Mouse (Mus musculus): ENCODE results near the gene Tnfaip1. TPM values are rescaled to one million over a fixed set of nuclear protein-coding genes. Genes with fewer than 3 reads are reported as not detected.

Tnfaip1 gene
- total and polyA plus RNA-seq, 3 experiments: 19.5 to 44.9 (median 24.6) TPM

DNA sequence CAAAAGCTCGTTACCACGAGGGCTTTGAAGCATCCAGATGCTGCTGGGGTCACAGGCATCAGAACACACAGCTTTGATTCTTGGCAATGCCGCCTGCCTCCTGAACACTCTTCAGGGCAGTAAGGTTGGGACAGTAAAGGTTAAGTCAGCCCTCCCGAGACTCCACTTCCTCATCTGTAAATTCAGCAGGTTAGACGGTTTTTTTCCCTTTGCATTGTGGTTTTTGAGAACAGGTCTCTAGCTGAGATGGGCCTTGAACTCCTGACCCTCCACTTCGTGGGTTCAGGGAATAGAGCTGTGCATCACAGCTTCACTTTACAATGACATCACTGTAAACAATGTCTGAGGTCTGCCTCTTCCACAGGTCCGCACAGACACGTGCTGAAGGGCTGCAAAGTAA is 9.0 kb upstream of the Tnfaip1 start:
- H3K27ac ChIP-seq (ENCODE audit: insufficient read depth, low read depth): peak overlapping the region; percentile 9
- dilution Hi-C loops (cut with MboI; ENCODE audit: extremely low pct_ligation_motif_present, extremely low pct_unique_long_range_greater_than_20kb, low sequenced_read_pairs) (no loop called here), in situ Hi-C loops (cut with MboI; ENCODE audit: low pct_ligation_motif_present, low pct_unique_long_range_greater_than_20kb, low sequenced_read_pairs) (no loop called here)
- H3K36me3 ChIP-seq (replicated peaks in 1 of 2; ENCODE audit: control insufficient read depth in 1 of 2, insufficient read depth in 1 of 2, low read length in 1 of 2): peaks cover 38 to 58% of the 10 kb centered on the region in 2 experiments
- TF ChIP-seq UBTF (IDR thresholded peaks at IDR 0.05; ENCODE audit: low read depth, low read length) (no peak), CTCF (conservative IDR thresholded peaks at IDR 0.05 in 1 of 2, IDR thresholded peaks at IDR 0.05 in 1 of 2; ENCODE audit: low read depth in 2 of 2, low read length in 2 of 2) (no peak), ELF1 (IDR thresholded peaks at IDR 0.05; ENCODE audit: low read depth, low read length) (no peak), MYC (IDR thresholded peaks at IDR 0.05; ENCODE audit: low read depth, low read length) (no peak), MEF2A (IDR thresholded peaks at IDR 0.05; ENCODE audit: borderline replicate concordance, low read depth, low read length) (no peak), JUND (conservative IDR thresholded peaks at IDR 0.05; ENCODE audit: low read depth, low read length) (no peak), RAD21 (IDR thresholded peaks at IDR 0.05; ENCODE audit: low read depth, low read length) (no peak), NELFE (IDR thresholded peaks at IDR 0.05; ENCODE audit: low read depth, low read length) (no peak), SIN3A (IDR thresholded peaks at IDR 0.05; ENCODE audit: low read length) (no peak), EP300 (IDR thresholded peaks at IDR 0.05; ENCODE audit: low read length) (no peak)
- no peak overlapping the region for H3K4me2 ChIP-seq (ENCODE audit: insufficient read depth, low read depth, poor library complexity, severe bottlenecking)
- peak; percentile 34 for DNase-seq (ENCODE audit: extremely low read depth)
- H3K79me2 ChIP-seq (replicated peaks; ENCODE audit: control insufficient read depth, extremely low read depth, insufficient read depth, poor library complexity, severe bottlenecking): peaks cover 74% of the 10 kb centered on the region
- no peaks in the 10 kb centered on the region for H3K9me3 ChIP-seq (replicated peaks; ENCODE audit: low read length)
- no peaks in the 10 kb centered on the region for H3K27me3 ChIP-seq (replicated peaks)
- no peak overlapping the region for H3K4me3 ChIP-seq (replicated peaks in 1 of 3; ENCODE audit: low read depth in 2 of 3, low read length in 2 of 3, poor library complexity in 1 of 3)
- peaks cover 10 to 46% of the 10 kb centered on the region in 2 experiments; a peak in 3 of 4 replicates for H3K4me1 ChIP-seq (ENCODE audit: control insufficient read depth in 1 of 2, insufficient read depth in 2 of 2)
- H3K9ac ChIP-seq (ENCODE audit: insufficient read depth, low read depth): no peak overlapping the region

GRCm38 (mm10) chr11:78544449-78545111 is 8.4 kb upstream of the Tnfaip1 start:
- DNase-seq (ENCODE audit: extremely low read depth): no peak
- Histone ChIP-seq H3K27me3 (replicated peaks) (no peaks in the 10 kb centered on the region), H3K79me2 (replicated peaks; ENCODE audit: control insufficient read depth, extremely low read depth, insufficient read depth, poor library complexity, severe bottlenecking) (peaks cover 68% of the 10 kb centered on the region), H3K4me1 (ENCODE audit: control insufficient read depth in 1 of 2, insufficient read depth in 2 of 2) (peaks cover 10 to 46% of the 10 kb centered on the region in 2 experiments; a peak in 3 of 4 replicates), H3K9ac (ENCODE audit: insufficient read depth, low read depth) (no peak overlapping the region), H3K4me2 (ENCODE audit: insufficient read depth, low read depth, poor library complexity, severe bottlenecking) (no peak overlapping the region), H3K36me3 (replicated peaks in 1 of 2; ENCODE audit: control insufficient read depth in 1 of 2, insufficient read depth in 1 of 2, low read length in 1 of 2) (peaks cover 43 to 64% of the 10 kb centered on the region in 2 experiments), H3K4me3 (replicated peaks in 1 of 3; ENCODE audit: low read depth in 2 of 3, low read length in 2 of 3, poor library complexity in 1 of 3) (no peak overlapping the region), H3K9me3 (replicated peaks; ENCODE audit: low read length) (no peaks in the 10 kb centered on the region), H3K27ac (ENCODE audit: insufficient read depth, low read depth) (no peak overlapping the region)
- in situ Hi-C loops (cut with MboI; ENCODE audit: low pct_ligation_motif_present, low pct_unique_long_range_greater_than_20kb, low sequenced_read_pairs) (no loop called here), dilution Hi-C loops (cut with MboI; ENCODE audit: extremely low pct_ligation_motif_present, extremely low pct_unique_long_range_greater_than_20kb, low sequenced_read_pairs) (no loop called here)
- TF ChIP-seq ZNF384 (IDR thresholded peaks at IDR 0.05; ENCODE audit: low read depth, low read length) (0 out of 2 replicates have a peak, but pooled peaks have one; percentile 19), PAX5 (IDR thresholded peaks at IDR 0.05; ENCODE audit: low read length) (no peak), RAD21 (IDR thresholded peaks at IDR 0.05; ENCODE audit: low read depth, low read length) (peak; percentile 30), CTCF (conservative IDR thresholded peaks at IDR 0.05 in 1 of 2, IDR thresholded peaks at IDR 0.05 in 1 of 2; ENCODE audit: low read depth in 2 of 2, low read length in 2 of 2) (peak in 1 of 2 experiments; percentile 38; a peak in 2 of 4 replicates)

DNA sequence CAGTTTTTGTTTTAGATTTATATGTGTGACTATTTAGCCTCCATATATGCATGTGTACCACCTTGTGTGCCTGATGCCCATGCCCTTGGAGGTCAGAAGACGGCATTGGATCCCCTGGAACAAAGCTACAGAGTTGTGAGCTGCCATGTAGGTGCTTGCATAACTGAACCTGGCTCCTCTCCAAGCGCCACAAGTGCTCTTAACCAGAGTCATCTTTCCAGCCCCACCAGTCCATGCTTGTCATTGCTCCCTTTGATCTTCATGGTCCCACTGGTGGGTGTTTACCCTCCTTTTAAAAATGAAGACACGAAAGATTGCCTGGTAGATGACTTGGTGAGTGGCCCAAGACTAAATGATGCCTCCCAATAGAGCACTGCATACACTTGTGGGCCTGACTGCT is 4.2 kb upstream of the Tnfaip1 start:
- H3K27ac ChIP-seq (ENCODE audit: insufficient read depth, low read depth): no peak overlapping the region
- peaks cover 9 to 39% of the 10 kb centered on the region in 2 experiments; a peak in 3 of 4 replicates for H3K4me1 ChIP-seq (ENCODE audit: control insufficient read depth in 1 of 2, insufficient read depth in 2 of 2)
- H3K4me2 ChIP-seq (ENCODE audit: insufficient read depth, low read depth, poor library complexity, severe bottlenecking): no peak overlapping the region
- TF ChIP-seq CHD2 (IDR thresholded peaks at IDR 0.05; ENCODE audit: low read length) (peak; percentile 47; the same call in 1 of the 2 replicates), ZC3H11A (IDR thresholded peaks at IDR 0.05; ENCODE audit: low read depth, low read length) (no peak)
- in situ Hi-C loops (cut with MboI; ENCODE audit: low pct_ligation_motif_present, low pct_unique_long_range_greater_than_20kb, low sequenced_read_pairs) (no loop called here), dilution Hi-C loops (cut with MboI; ENCODE audit: extremely low pct_ligation_motif_present, extremely low pct_unique_long_range_greater_than_20kb, low sequenced_read_pairs) (no loop called here)
- H3K36me3 ChIP-seq (replicated peaks in 1 of 2; ENCODE audit: control insufficient read depth in 1 of 2, insufficient read depth in 1 of 2, low read length in 1 of 2): peaks cover 51 to 63% of the 10 kb centered on the region in 2 experiments
- no peak overlapping the region for H3K4me3 ChIP-seq (replicated peaks in 1 of 3; ENCODE audit: low read depth in 2 of 3, low read length in 2 of 3, poor library complexity in 1 of 3)
- H3K27me3 ChIP-seq (replicated peaks): no peaks in the 10 kb centered on the region
- no peak for DNase-seq (ENCODE audit: extremely low read depth)
- peaks cover 58% of the 10 kb centered on the region for H3K79me2 ChIP-seq (replicated peaks; ENCODE audit: control insufficient read depth, extremely low read depth, insufficient read depth, poor library complexity, severe bottlenecking)
- no peaks in the 10 kb centered on the region for H3K9me3 ChIP-seq (replicated peaks; ENCODE audit: low read length)
- no peak overlapping the region for H3K9ac ChIP-seq (ENCODE audit: insufficient read depth, low read depth)
